Mouse (Mus musculus): ENCODE data around the gene Krt7. TPM values are rescaled to one million over a fixed set of nuclear protein-coding genes. Genes with fewer than 3 reads are reported as not detected.
A peak's percentile ranks its signal among the peaks of the same experiment; 100 is the strongest.

Krt7 gene
- total and polyA plus RNA-seq, 3 experiments: 2.5 to 3.3 (median 3.1) TPM

DNA sequence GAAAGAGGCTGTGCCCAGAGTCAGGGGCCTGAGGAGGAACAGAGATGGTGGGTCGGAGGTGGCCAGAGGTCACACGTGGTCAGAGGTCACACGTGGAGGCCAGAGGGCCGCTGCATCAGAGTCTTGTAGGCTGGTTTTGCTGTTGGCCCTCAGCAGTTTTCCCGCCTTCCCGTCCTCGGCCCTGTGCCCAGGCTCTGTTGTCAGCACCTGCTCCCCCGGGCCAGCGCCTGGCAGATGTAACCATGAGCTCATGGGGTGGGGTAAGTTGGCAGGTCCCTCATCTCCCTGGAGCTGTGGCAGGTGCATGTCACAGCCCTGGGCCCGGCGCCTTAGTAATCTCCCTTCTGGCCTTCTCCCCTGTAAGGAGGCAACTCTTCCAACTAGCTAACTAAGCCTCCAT, 28.0 kb upstream of the Krt7 start:
- peak; percentile 72 to 78 for DNase-seq
- Histone ChIP-seq H3K4me3 (no peak overlapping the region), H3K4me1 (ENCODE audit: control insufficient read depth, insufficient read depth, low read length) (0 out of 2 replicates have a peak, but pooled peaks cover 1% of the 10 kb centered on the region), H3K79me2 (replicated peaks; ENCODE audit: control insufficient read depth, insufficient read depth, low read length) (no peaks in the 10 kb centered on the region), H3K9ac (ENCODE audit: low read depth, low read length) (no peak overlapping the region), H3K36me3 (ENCODE audit: control insufficient read depth, insufficient read depth, low read length) (no peaks in the 10 kb centered on the region), H3K27me3 (ENCODE audit: control insufficient read depth, insufficient read depth, low read length) (no peaks in the 10 kb centered on the region), H3K27ac (no peak overlapping the region)
- WGBS: 58% methylated on average over 11 of the region's 11 CpGs
- no peak for TF ChIP-seq EP300 (IDR thresholded peaks at IDR 0.05; ENCODE audit: insufficient read depth, low read depth, low read length)
- intact Hi-C loops (cut with DNase I): no loop called here

DNA sequence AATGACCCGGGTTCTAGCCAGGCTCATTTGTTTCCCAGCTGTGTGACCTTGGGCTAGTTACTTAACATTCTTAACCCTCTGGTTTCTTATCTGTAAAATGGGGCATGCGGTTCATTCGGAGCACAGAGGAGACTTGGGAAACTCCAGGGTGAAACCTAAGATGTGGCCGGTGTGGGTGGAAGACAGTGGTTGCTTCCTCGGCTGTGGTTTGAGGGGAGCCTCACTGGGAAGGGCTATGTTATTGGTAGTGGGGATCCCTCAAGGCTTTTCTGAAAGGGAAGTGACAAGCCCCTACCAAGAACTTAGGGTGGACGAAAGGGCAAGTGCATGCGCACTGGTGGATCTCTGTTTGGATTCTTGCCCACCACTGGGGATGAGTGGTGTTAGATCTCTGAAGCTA, 26.2 kb upstream of the Krt7 start:
- H3K79me2 ChIP-seq (replicated peaks; ENCODE audit: control insufficient read depth, insufficient read depth, low read length): no peaks in the 10 kb centered on the region
- WGBS: 82% methylated on average over 7 of the region's 7 CpGs
- no peak for TF ChIP-seq EP300 (IDR thresholded peaks at IDR 0.05; ENCODE audit: insufficient read depth, low read depth, low read length)
- no peak for TF ChIP-seq POLR2A (IDR thresholded peaks at IDR 0.05; ENCODE audit: insufficient read depth, low read depth, low read length)
- no peak for TF ChIP-seq CTCF (IDR thresholded peaks at IDR 0.05)
- H3K27ac ChIP-seq: no peak overlapping the region
- no peaks in the 10 kb centered on the region for H3K36me3 ChIP-seq (ENCODE audit: control insufficient read depth, insufficient read depth, low read length)
- H3K9ac ChIP-seq (ENCODE audit: low read depth, low read length): no peak overlapping the region
- no peak overlapping the region for H3K4me3 ChIP-seq
- intact Hi-C loops (cut with DNase I): no loop called here
- 0 out of 2 replicates have a peak, but pooled peaks cover 1% of the 10 kb centered on the region for H3K4me1 ChIP-seq (ENCODE audit: control insufficient read depth, insufficient read depth, low read length)
- H3K27me3 ChIP-seq (ENCODE audit: control insufficient read depth, insufficient read depth, low read length): no peaks in the 10 kb centered on the region
- peak in 1 of 2 experiments; percentile 19 for DNase-seq

GRCm38 (mm10) chr15:101385064-101385463, 25.8 kb upstream of the Krt7 start:
- Histone ChIP-seq H3K79me2 (replicated peaks; ENCODE audit: control insufficient read depth, insufficient read depth, low read length) (no peaks in the 10 kb centered on the region), H3K4me3 (no peak overlapping the region), H3K36me3 (ENCODE audit: control insufficient read depth, insufficient read depth, low read length) (no peaks in the 10 kb centered on the region), H3K27ac (no peak overlapping the region), H3K9ac (ENCODE audit: low read depth, low read length) (no peak overlapping the region), H3K4me1 (ENCODE audit: control insufficient read depth, insufficient read depth, low read length) (0 out of 2 replicates have a peak, but pooled peaks cover 1% of the 10 kb centered on the region), H3K27me3 (ENCODE audit: control insufficient read depth, insufficient read depth, low read length) (no peaks in the 10 kb centered on the region)
- TF ChIP-seq EP300 (IDR thresholded peaks at IDR 0.05; ENCODE audit: insufficient read depth, low read depth, low read length) (no peak), POLR2A (IDR thresholded peaks at IDR 0.05; ENCODE audit: insufficient read depth, low read depth, low read length) (no peak), CTCF (IDR thresholded peaks at IDR 0.05) (no peak)
- peak in 1 of 2 experiments; percentile 20 for DNase-seq
- WGBS: 77% methylated on average over 6 of the region's 6 CpGs
- intact Hi-C loops (cut with DNase I): no loop called here

DNA sequence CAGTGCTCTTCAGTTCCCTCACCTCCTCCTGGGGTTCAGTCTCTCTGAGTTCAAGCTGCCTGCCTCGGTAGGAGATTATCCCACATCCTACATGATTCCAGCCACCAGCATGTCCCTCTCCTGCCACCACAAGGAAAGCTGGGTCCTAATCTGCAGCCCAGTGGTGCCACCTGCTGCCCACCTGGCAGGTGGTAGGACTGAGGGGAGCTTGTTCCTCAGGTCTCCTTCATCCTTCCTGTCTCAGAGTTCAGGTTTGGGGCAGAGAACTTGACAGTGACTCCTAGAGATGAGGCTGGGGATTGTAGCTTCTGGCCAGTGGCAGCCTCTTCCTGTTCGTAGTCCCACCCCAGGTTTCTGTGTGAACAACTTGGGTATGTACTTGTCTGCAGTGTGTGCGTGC, 23.7 kb upstream of the Krt7 start:
- Histone ChIP-seq H3K36me3 (ENCODE audit: control insufficient read depth, insufficient read depth, low read length) (no peaks in the 10 kb centered on the region), H3K27ac (no peak overlapping the region), H3K79me2 (replicated peaks; ENCODE audit: control insufficient read depth, insufficient read depth, low read length) (no peaks in the 10 kb centered on the region), H3K9ac (ENCODE audit: low read depth, low read length) (no peak overlapping the region), H3K4me1 (ENCODE audit: control insufficient read depth, insufficient read depth, low read length) (no peaks in the 10 kb centered on the region), H3K27me3 (ENCODE audit: control insufficient read depth, insufficient read depth, low read length) (no peaks in the 10 kb centered on the region), H3K4me3 (no peak overlapping the region)
- TF ChIP-seq CTCF (IDR thresholded peaks at IDR 0.05) (peak; percentile 61), EP300 (IDR thresholded peaks at IDR 0.05; ENCODE audit: insufficient read depth, low read depth, low read length) (no peak)
- intact Hi-C loops (cut with DNase I): loop anchor here (1.0 kb wide), 1 partner anchor 47 kb away; no protein-coding TSS in a partner anchor
- peak in 1 of 2 experiments; percentile 44 for DNase-seq
- 67% methylated on average over 3 of the region's 3 CpGs for WGBS

DNA sequence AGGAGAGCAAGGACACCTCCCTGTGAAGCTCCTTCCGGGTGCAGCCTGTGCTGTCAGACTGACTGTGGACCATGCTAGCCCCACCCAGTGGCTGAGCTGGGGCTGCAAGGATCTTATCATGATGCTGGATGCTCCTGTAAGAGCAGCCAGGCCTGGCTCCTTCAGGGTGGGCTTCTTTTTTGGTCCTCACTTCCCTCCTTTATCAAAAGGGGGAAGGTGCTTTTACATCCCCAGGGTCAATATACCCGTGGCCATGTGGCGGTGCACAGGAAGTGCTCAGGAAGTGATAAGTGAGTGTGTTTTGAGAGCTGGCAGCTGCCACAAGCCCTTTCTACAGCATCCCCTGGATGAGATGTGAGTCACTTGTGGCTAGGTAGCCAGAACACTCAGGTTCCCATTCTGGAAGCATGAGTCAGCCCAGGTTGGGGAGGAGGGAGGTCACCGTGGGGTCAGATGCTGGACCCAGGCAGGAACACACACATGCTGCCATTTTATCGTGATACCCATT, 22.8 kb upstream of the Krt7 start:
- 21% methylated on average over 5 of the region's 5 CpGs for WGBS
- H3K9ac ChIP-seq (ENCODE audit: low read depth, low read length): no peak overlapping the region
- no peaks in the 10 kb centered on the region for H3K79me2 ChIP-seq (replicated peaks; ENCODE audit: control insufficient read depth, insufficient read depth, low read length)
- intact Hi-C loops (cut with DNase I): no loop called here
- peak; percentile 47 for TF ChIP-seq CTCF (IDR thresholded peaks at IDR 0.05)
- no peak for TF ChIP-seq EP300 (IDR thresholded peaks at IDR 0.05; ENCODE audit: insufficient read depth, low read depth, low read length)
- TF ChIP-seq POLR2A (IDR thresholded peaks at IDR 0.05; ENCODE audit: insufficient read depth, low read depth, low read length): no peak
- H3K27ac ChIP-seq: no peak overlapping the region
- H3K4me3 ChIP-seq: no peak overlapping the region
- H3K36me3 ChIP-seq (ENCODE audit: control insufficient read depth, insufficient read depth, low read length): no peaks in the 10 kb centered on the region
- DNase-seq: peak in 1 of 2 experiments; percentile 27
- H3K27me3 ChIP-seq (ENCODE audit: control insufficient read depth, insufficient read depth, low read length): no peaks in the 10 kb centered on the region
- H3K4me1 ChIP-seq (ENCODE audit: control insufficient read depth, insufficient read depth, low read length): no peaks in the 10 kb centered on the region

GRCm38 (mm10) chr15:101390203-101390602, 20.6 kb upstream of the Krt7 start:
- 90% methylated on average over 5 of the region's 5 CpGs for WGBS
- TF ChIP-seq EP300 (IDR thresholded peaks at IDR 0.05; ENCODE audit: insufficient read depth, low read depth, low read length): no peak
- no peak for TF ChIP-seq POLR2A (IDR thresholded peaks at IDR 0.05; ENCODE audit: insufficient read depth, low read depth, low read length)
- no peak for TF ChIP-seq CTCF (IDR thresholded peaks at IDR 0.05)
- no peaks in the 10 kb centered on the region for H3K36me3 ChIP-seq (ENCODE audit: control insufficient read depth, insufficient read depth, low read length)
- DNase-seq: no peak
- H3K4me1 ChIP-seq (ENCODE audit: control insufficient read depth, insufficient read depth, low read length): no peaks in the 10 kb centered on the region
- H3K9ac ChIP-seq (ENCODE audit: low read depth, low read length): no peak overlapping the region
- no peaks in the 10 kb centered on the region for H3K79me2 ChIP-seq (replicated peaks; ENCODE audit: control insufficient read depth, insufficient read depth, low read length)
- intact Hi-C loops (cut with DNase I): no loop called here
- H3K4me3 ChIP-seq: no peak overlapping the region
- H3K27ac ChIP-seq: no peak overlapping the region
- H3K27me3 ChIP-seq (ENCODE audit: control insufficient read depth, insufficient read depth, low read length): no peaks in the 10 kb centered on the region
